Mouse (Mus musculus) spleen, adult 12 weeks (tissue): Measurements from ENCODE around the gene Zcchc24.

Source experiments
- DNase-seq: peaks from one replicate; pipeline ENCODE4 v3.0.0; 2022; ENCODE audit warnings: low spot score

Zcchc24 gene

DNA sequence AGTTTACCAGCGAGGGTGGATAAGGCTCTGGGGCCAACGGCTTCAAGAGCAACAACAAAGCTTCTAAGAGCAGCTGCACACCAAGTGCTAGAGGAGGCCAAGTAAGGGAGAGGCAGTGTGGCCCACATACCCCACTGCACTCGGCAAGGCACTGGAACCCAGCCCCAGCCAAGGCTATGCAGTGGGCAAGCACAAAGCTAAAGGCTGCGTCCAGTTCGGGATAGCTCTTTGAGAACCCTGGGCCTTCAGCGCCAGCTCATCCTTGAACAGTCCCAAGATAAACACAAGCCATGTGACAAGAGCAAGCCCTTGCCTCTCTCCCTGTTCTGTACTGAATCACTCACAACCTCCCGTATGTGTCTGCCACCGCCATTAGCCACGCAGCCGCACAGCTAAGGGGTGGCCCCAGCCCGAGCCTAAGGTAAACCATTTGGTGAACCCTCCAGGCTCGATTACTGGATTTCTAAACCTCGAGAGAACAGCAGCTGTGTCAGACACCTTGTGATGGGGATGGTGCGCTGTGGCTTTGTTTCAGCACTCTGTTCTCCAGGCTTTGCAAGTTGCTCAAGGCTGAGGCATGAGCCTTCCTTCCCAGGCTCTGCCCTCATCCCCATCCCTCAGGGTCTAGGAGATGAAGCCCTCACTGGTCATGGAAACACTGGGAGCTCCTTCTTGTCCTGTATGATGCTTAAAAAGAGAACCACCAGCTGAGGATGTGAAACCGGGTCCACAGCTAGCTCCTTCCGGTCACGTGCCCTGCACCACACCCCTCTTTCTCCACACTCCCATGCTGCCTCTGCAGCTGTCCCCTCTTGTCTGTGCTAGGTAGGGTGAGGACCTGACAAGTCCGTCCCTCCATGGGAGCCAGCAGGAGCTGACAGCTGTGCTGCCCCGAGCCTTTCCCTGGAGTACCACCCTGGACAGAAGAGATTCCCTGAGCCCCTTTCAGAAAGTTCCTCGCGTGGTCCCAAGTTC, 21.6 kb downstream of the Zcchc24 start:
- DNase-seq: peak; percentile 52

DNA sequence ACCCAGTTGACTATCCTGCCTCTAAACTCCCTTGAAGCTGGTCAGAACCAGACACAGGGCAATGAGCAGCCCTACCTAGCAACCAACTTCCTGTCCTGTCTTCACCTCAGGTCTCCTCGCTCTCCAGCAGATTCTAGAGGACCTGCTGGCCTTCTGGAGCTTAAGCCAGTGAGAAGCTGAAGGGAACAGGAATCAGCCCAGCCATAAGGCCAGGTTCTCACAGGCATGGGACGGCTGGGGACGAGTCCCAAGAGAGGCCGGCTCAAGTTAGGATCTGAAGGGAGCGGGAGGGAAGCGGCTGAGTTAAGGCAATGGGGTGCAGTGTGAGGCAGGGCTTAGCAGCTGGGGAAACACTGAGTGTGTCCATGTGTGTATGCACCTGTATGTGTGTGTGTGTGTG, 22.5 kb downstream of the Zcchc24 start:
- no peak for DNase-seq

DNA sequence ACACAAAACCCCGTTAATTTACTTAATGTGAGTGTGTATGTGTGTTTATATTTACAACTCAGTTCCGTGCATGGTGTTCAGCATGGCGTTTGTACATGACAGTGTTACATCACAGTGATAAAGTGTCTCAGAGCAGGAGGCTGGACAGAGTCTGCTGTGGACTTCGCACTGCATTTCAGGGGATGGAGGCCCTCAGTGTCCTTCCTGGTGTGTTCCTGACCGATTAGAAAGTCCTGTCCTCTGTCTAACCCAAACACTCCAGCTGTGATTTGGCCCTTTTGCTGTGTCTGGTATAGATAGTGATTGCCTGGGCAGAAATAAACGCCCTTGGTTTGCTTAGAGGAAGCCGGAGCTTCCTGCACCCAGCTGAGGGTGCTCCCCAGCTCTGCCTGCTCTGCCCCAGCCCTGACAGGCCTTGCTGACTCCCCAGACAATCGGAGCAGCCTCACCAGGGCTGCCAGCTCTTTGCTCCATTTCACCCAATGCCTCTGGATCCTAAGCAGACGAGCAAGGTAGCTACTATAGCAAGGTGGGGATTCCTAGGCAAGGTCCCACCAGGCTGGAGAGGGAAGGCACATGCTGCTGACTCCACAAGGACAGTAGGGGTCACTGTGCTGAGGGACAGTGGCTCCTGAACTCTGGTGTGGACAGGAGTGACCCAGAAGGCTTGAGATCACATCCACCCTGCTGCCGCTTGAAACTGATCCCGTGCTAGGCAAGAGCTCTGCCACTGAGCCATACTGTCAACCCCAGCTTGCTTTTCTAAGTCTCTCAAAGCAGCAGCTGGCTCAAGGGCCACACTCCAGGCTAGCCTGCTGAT, 23.3 kb downstream of the Zcchc24 start:
- no peak for DNase-seq

DNA sequence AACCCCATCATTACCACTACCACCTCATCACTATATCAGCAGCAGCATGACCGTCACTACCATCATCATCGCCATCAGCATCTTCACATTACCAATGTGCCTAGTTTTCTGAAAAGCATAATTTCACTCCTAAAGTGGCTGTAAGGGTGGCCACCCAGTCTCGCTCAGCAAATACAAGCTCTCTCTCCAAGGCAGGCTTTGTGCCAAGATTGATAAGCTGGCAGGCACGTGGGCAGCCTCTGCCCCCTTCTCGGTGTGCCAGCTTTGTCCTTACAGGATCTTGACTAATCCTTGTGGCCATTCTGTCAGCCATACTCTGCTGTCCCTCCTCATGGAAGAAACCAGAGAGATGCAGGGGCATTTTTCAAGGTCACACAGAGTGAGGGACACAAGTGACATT, 25.9 kb downstream of the Zcchc24 start:
- no peak for DNase-seq

DNA sequence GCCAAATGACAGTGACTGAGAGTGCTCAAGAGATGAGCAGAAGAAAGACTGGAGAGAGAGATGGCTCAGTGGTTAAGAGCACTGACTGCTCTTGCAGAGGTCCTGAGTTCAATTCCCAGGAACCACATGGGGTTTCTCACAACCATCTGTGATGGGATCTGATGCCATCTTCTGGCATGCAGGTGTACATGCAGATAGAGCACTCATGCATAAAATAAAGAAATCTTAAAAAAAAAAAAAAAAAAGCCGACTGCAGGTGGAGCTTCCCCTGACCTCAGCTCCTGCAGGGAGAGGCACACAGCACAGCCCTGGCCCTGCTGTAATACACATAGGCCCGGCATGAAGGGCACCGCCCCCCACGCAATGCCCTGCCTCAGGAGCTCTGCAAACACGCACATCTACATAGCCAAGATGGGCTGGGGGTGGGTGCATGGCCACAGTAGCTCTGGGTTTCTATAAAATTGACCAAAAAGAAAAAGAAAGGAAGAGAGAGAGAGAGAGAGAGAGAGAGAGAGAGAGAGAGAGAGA, 26.9 kb downstream of the Zcchc24 start:
- DNase-seq: no peak

DNA sequence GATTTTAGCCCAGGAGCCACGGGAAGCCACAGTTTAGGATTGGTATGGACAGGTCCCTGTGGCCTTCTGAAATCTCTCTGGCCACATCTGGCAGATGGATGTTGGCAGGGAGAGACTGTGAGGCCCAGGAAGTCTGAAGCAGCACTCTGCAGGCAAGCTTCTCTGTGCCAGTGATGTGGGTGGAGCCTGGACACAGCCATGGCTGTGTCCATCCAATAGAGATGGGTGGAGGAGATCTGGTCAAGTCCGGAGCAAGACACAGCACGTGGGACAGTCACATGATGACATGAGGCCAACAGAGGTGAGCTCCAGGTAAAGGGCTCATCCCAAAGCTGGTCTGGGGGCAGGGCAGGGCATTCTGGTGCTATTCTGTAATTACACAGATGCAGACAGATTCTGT, 27.6 kb downstream of the Zcchc24 start:
- DNase-seq: no peak

DNA sequence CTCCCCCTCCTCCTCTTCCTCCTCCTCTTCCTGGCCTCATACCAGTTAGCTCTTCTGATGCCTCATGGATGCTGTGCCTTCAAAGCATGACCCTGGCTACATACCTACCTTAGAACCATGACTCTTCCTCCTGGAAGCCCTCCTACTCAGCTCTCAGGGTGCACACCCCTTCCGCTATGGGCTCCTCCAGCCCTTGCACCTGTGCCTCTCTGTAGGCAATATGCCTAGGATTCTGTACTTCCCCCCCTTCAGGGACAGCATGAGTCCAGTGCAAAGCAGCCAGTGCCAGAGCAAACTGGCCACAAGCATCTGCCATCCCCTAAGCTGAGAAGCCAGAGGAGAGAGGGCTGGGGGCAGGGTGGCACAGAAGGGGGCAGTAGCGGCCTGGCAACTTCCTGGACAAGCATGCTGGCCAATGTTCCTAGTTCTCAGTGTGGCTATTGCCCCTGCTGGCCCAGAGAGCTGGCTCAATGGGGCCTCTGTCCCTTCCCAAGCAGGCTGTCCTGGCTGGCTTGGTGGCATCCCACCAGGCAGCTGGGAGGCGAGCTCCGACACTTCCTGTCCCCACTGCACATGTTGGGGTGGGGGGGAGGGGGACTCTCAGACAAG, 28.8 kb downstream of the Zcchc24 start:
- DNase-seq: no peak

DNA sequence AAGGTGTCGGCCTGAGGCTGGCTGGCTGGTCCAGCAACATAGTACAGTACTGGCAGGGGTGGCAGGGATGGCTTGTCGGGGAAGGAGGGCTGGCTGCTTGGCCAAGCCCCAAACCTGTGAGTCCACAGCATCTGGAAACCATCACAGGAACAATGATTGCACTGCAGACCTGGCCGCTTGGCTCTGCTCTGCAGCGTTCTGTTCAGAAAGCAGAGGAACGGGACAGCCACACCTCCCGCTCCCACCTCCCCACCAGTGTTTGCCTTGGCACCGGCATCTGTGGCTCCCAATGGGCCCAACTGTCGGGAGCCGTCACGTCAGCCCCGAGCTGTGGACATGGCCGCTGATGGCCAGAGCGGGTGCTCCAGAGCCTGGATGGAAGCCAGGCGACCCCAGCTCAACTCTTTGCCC, 30.2 kb downstream of the Zcchc24 start:
- DNase-seq: no peak

DNA sequence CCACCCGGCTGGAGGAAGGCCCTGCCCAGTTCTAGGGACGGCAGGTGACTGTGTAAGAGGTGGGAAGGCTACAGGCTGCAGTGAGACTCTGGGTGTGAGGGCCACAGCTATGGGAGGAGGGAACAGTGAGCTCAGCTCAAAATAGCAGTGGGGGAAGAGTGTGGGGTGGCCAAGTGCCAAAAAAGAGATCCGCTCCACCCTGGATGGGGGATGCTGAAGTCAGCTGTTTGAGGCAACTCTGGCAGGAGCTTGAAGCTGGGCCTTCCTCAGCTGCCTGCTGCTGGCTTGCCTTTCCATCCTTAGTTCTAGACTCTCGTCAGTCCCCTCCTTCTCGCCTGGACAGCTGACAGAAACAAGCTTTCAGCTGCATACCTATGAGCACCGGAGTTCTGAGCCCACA, 32.2 kb downstream of the Zcchc24 start:
- no peak for DNase-seq

DNA sequence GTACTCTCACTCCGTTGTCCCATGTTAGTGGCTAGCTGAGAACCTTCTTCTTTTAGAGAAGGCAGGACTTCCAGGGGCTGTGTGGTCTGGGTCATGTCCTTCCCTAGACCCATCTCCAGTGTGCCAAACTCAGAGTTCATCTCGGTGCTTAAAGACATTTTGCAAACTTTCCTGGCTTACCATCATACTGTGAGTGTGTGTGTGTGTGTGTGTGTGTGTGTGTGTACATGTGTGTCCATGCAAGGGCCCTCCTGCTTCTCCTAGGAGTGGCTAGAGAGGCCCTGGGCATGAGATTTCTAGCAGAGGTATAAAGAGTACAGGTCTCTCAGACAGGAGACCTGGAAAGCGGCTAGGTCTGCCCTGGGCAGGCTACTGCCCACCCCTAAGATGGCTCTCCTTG, 32.7 kb downstream of the Zcchc24 start:
- DNase-seq: no peak

DNA sequence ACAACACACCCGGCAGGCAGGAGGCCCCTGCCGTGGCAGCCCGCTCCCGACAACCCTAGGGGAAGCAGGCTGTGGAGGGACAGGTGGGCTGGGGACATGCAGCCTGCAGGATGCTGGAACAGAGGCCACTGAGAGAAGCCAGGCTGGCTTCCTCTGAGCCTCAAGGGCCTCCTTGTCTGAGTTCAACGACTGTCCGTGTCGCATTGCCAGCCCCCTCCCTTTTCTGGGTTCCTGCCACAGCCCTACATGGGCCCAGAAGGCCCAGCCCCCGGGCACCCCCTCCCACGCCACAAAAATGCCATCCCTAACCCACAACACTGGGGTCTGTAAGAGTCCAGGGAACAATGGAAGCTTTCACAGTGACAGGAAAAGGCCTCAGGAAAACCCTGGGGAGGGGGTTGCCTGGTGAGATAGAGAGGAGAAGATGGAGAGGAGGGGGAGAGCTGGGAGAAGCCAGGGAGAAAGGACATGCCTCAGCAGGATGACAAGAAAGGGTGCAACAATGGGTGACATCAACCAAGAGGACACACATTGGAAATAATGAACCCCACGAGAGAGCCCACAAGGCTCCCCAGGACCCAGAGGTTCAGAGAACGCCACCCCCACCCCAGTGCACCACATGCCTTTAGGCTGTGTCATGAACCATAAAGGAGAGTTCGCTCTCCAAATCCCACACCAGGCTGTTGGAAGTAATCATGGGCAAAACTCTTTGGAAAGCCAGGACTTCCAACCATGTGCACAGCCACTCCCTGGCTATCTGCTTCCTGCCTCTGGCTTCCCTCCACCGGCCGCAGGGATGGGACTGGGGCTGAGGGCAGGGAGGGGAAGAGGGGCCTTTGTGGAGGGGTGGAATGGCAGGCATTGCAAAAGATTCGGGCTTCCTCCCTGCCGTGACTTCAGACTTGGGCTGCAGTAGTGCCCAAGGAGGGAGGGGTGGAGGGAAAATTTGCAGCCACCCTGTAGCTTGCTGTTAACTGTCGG, 33.8 kb downstream of the Zcchc24 start:
- no peak for DNase-seq

DNA sequence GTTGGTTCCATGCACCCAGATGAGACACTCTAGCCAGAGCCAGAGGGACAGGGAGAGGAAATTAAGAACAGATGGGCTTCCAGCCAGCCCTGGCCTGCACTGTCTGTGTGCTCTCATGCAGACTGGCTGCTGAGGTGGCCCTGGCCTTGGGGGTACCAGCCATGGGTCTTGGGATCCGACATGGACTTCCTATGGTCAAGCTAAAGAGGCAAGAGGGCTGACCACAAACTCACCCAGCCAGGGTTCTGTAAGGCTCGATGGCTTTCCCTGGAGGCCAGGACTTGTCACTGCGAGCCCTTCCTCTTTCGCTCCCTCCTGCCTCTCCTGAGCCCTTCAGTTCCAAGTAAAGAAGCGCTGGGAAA, 41.7 kb downstream of the Zcchc24 start:
- no peak for DNase-seq

DNA sequence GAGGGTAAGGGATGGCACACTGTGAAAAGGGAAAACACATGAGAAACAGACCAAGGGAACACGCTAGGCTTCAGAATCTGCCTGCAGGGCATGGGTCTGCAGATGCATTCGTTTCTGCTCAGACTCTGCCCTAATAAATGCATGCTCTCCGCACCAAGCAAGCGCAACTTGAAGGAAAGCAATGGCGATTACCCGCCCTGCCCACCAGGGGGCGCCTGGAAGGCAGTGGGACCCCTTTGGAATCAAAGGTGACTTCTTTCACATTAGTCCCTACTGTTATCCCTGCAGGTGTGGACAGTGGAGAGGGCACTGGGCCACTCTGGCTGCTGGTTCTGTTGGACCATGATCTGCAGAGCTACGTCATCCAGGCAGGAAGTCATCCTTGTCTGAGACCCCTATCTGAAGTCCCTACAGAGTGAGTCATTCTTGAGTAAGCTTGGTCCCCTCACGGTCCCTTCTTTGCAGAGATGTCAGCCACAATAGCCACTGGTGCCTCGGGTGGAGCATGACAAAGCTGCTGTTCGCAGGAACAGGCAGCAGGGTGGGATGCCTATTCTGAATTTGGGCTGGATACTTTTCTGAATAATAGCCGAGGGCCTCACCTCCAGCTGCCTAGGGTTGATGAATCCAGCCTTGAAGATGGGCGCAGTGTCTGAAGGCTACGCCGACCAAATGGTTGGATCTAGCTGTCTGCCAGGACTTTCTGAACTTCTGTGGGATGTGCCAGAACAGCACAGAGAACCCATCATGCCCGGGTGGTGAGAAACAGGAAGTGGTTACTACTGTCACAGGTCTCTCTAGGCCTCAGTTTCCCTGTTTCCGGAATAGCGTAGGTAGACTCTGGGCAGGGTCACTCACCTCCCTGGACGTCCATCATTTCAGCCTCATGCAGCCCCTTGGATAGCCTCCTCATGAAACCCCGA, 42.4 kb downstream of the Zcchc24 start:
- peak; percentile 46 for DNase-seq

DNA sequence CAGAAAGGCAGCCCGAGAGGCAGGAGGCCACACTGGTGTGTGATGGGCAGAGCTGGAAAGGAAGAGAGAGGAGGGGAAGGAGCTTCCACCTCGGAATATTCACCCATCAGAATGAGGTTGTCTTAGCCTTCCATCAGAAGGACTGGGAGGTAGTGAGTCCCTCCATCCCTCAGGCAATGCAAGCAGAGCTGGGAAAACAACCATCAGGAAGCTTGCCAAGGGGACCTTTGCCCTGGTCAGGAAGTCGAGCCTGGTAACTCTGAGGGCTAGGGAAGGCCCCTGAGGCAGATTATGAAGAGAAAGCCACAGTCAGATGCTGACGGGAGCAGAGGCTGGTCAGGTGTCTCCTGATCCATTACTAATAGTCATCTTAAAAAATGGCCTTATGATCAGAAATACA, 43.1 kb downstream of the Zcchc24 start:
- no peak for DNase-seq

DNA sequence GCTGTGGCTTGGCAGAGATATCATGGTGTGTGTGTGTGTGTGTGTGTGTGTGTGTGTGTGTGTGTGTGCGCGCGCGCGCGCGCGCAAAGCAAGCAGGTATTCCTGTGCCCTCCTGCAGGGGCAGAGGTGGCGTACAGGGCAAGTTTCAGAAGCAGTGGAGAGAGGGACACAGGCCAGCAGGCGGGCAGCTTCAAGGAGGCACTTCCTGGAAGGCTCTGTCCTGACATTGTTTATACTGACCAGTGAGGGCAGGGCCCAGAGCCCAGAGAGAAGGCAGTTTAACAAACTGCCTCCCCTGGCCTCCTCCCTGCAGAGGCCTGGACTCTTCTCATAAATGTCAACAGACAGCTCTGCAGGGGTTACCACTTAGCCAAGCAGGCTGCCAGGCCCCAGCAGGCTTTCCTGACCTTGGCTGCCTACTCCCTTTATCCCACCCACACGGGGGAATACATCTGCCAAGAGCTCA, 43.8 kb downstream of the Zcchc24 start:
- DNase-seq: no peak

DNA sequence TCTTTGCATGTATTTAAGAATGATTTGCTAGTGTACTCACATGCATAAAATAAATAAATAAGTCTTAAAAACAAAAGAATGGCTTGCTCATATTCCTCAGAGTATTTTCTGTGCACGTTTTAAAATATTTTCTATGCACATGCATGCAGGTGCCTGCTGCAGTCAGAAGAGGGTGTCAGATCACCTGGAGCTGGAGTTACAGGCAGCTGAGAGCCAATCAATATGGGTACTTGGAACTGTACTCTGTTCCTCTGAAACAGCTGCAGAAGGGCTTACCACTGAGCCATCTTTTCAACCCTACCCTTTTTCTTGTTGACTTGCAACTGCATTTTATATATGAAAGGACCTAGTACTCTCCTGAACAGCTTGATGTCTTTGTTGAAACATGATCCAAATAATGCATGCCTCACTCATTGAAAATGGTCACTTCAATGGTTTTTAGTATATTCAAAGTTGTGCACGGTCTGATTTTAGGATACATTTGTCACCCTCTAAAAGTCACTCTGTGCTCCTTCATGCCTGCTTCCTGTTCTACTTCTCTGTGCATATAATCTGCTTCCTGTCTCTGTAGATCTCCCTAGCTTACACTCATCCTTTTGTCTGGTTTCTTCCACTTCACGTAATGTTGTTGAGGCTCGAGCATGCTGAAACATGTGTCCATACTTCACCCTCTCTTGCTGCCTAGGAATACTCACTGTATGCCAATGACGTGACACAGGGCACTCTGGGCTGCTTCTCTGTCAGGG, 47.7 kb downstream of the Zcchc24 start:
- DNase-seq: no peak

DNA sequence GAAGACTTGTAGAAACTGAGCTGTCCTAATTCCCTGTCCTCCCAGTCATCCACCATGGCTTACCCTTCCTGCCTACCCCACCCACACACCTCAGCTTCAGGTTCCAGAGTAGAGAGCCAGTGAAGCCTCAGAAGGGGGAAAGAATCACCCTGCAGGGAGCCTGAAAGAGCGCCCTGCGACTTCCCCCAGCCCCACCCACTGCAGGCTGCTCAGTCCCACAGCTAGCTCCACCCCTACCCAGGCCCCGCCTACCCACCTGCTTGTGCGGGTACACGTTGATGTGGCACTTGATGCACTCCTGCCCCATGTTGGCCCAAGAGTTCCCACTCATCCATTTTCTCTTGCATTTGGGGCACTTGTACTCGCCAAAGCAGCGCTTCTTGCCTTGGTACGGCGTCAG, 49.5 kb downstream of the Zcchc24 start:
- peak; percentile 37 for DNase-seq

DNA sequence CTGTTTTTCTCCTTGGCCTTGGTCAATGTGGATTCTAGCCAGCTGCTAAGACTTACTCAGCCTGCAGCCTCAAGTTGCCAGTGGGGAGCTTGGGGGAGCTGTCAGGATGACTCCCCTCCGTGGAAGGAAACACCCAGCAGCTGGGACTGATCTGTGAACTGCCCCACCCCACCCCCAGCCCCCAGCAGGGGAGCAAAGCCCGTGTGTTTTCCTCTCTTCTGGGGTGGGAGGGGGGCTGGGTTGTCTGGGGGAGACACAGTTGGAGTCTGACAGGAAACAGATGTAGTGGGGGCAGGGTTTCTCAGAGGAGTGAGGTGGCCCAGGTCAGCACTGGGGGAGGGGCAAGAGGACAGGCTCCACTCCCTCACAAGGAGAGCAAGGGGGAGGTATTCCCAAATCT, 50.4 kb downstream of the Zcchc24 start:
- no peak for DNase-seq

DNA sequence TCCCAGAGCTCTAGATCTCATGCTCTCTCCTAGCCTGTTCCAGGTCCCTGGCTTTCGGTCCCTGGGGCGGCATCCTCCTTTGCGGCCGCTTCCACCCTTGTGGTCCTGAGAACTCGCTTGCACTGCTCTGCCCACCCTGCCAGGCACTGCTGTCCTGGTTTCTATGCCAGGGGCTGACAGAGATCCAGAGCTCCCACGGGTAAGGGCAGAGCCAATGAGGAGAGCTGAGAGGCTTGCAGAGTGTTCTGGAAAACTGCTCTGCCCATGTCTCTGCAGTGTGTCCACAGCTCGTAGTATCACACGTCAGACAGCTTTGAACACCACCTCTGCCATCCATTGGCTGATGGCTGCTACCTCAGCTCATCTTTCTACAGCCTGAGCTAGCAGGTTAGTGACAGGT, 51.1 kb downstream of the Zcchc24 start:
- no peak for DNase-seq
